Mouse (Mus musculus): ENCODE data around the gene Fgfbp3. TPM values are rescaled to one million over a fixed set of nuclear protein-coding genes. Genes with fewer than 3 reads are reported as not detected.
"Not testable (repeated sequence)": the region's sequence is repeated elsewhere in the genome, so short reads cannot be mapped to it uniquely, and the experiment has no call there.

Gene Fgfbp3
- polyA plus RNA-seq, 1 experiment, result 4.9 TPM

DNA sequence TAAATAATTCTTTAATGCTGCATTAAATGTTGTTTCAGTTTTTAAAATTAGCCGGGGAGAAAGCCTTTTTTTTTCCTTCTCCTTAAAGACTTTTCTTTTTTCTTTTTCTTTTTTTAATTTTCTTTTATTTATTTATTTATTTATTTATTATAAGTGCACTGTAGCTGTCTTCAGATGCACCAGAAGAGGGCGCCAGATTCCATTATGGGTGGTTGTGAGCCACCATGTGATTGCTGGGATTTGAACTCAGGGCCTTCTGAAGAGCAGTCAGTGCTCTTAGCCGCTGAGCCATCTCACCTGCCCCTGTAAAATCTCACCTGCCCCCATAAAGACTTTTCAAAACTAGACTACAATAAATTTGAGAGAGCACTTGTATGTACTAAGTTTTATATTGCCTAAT is 50.7 kb downstream of the Fgfbp3 start:
- not testable (repeated sequence) for H3K4me3 ChIP-seq (ENCODE audit: low read depth, low read length); H3K27ac ChIP-seq (ENCODE audit: insufficient read depth, low read depth, low read length); H3K4me1 ChIP-seq (ENCODE audit: control insufficient read depth, insufficient read depth, insufficient read length, low read length); H3K27me3 ChIP-seq (ENCODE audit: control insufficient read depth, insufficient read depth, low read length)
- peak; percentile 5; the same call in 1 of the 2 replicates for TF ChIP-seq CTCF (IDR thresholded peaks at IDR 0.05; ENCODE audit: extremely low read depth, insufficient read length, insufficient replicate concordance, low read depth, low read length)
- 73% methylated on average over 3 of the region's 3 CpGs for WGBS
- peaks cover 53% of the 10 kb centered on the region for H3K36me3 ChIP-seq (ENCODE audit: control insufficient read depth, insufficient read depth, low read length)

Other genes starting within 250 kb of the Fgfbp3 start
- gene Ppp1r3c, start 183.0 kb downstream of the Fgfbp3 start, polyA plus RNA-seq (2012; rRNA removed), result 0.55 and 0.75 TPM in 2 replicates
- gene Tnks2, start 85.4 kb downstream of the Fgfbp3 start, polyA plus RNA-seq (2012; rRNA removed), result 6.6 and 13.2 TPM in 2 replicates
- 1.0 and 2.1 TPM in 2 replicates for gene Btaf1, start 6.5 kb upstream of the Fgfbp3 start, polyA plus RNA-seq (2012; rRNA removed)

All from small intestine, adult 2 months (tissue).